Mouse (Mus musculus): ENCODE data around the gene Smyd3. TPM values are rescaled to one million over a fixed set of nuclear protein-coding genes. Genes with fewer than 3 reads are reported as not detected.
A peak's percentile ranks its signal among the peaks of the same experiment; 100 is the strongest.

Smyd3 gene
- polyA plus RNA-seq, 1 experiment from 2014 or later: 11.3 TPM

DNA sequence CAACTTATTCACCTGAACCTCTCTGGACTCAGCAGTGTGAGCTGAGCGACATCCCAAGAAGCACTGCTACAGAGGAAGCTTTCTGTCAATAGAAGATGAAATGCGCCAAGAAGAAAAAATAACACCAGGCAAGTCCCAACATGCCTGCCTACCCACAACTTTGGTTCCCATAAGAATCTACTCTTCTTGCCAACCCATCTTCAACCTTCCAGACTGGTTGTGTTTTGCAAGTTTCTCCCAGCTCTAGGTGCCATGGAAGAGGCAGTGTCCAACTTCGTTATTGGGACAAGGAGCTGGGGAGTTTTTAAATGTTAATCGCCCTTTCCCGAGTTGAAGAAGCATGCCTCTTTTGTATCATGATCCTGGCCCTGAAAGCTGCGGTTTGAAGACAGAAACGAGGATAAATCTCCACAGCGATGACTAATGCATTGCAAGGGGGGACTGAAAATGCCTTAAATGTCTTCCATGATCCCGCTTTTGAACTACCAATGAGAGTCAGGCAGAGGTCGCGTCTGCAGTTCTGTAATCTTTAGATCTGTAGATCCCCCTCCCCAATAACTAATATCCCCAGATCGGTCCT lies 376.7 kb downstream of the Smyd3 start:
- 76% methylated on average over 12 of the region's 12 CpGs for WGBS
- no peak for ATAC-seq (ENCODE audit: insufficient number of reproducible peaks, insufficient read depth, low FRiP score, low read depth)
- H3K27ac ChIP-seq (replicated peaks in 1 of 2; ENCODE audit: control insufficient read depth in 1 of 2, insufficient read depth in 1 of 2, low read depth in 2 of 2, low read length in 2 of 2): no peak overlapping the region

GRCm38 (mm10) chr1:179137145-179137477 lies 380.7 kb downstream of the Smyd3 start:
- Histone ChIP-seq H3K27ac (replicated peaks in 1 of 2; ENCODE audit: control insufficient read depth in 1 of 2, insufficient read depth in 1 of 2, low read depth in 2 of 2, low read length in 2 of 2) (peak overlapping the region; percentile 34 to 52; a peak in 3 of 4 replicates), H3K27me3 (ENCODE audit: control insufficient read depth, insufficient read depth, low read length) (no peaks in the 10 kb centered on the region), H3K36me3 (ENCODE audit: control insufficient read depth, insufficient read depth, low read length) (no peaks in the 10 kb centered on the region), H3K9ac (ENCODE audit: low read length) (no peak overlapping the region), H3K9me3 (ENCODE audit: control insufficient read depth, low read length) (peaks cover 6% of the 10 kb centered on the region; the same call in 1 of the 2 replicates), H3K4me1 (ENCODE audit: control insufficient read depth in 2 of 2, insufficient read depth in 2 of 2, low read length in 2 of 2) (peaks cover 8 to 9% of the 10 kb centered on the region in 2 experiments), H3K4me3 (ENCODE audit: control insufficient read depth in 1 of 2, insufficient read depth in 1 of 2, low read depth in 1 of 2, low read length in 2 of 2) (no peak overlapping the region), H3K4me2 (ENCODE audit: low read length) (peak overlapping the region; percentile 39)
- no peak for ATAC-seq (ENCODE audit: insufficient number of reproducible peaks, insufficient read depth, low FRiP score, low read depth)
- 41% methylated on average over 3 of the region's 3 CpGs for WGBS

More for the DNA sequence above, 376.7 kb downstream of the Smyd3 start:
- Histone ChIP-seq H3K9ac (ENCODE audit: low read length) (no peak overlapping the region), H3K4me3 (ENCODE audit: control insufficient read depth in 1 of 2, insufficient read depth in 1 of 2, low read depth in 1 of 2, low read length in 2 of 2) (no peak overlapping the region), H3K4me1 (ENCODE audit: control insufficient read depth in 2 of 2, insufficient read depth in 2 of 2, low read length in 2 of 2) (peaks cover 9 to 10% of the 10 kb centered on the region in 2 experiments), H3K9me3 (ENCODE audit: control insufficient read depth, low read length) (no peaks in the 10 kb centered on the region), H3K36me3 (ENCODE audit: control insufficient read depth, insufficient read depth, low read length) (no peaks in the 10 kb centered on the region), H3K4me2 (ENCODE audit: low read length) (no peak overlapping the region), H3K27me3 (ENCODE audit: control insufficient read depth, insufficient read depth, low read length) (no peaks in the 10 kb centered on the region)

GRCm38 (mm10) chr1:179136461-179137144 lies 381.2 kb downstream of the Smyd3 start:
- ATAC-seq (ENCODE audit: insufficient number of reproducible peaks, insufficient read depth, low FRiP score, low read depth): peak; percentile 54
- H3K4me1 ChIP-seq (ENCODE audit: control insufficient read depth in 2 of 2, insufficient read depth in 2 of 2, low read length in 2 of 2): peaks cover 8 to 9% of the 10 kb centered on the region in 2 experiments
- H3K9ac ChIP-seq (ENCODE audit: low read length): no peak overlapping the region
- peak overlapping the region; percentile 39 for H3K4me2 ChIP-seq (ENCODE audit: low read length)
- peak overlapping the region; percentile 34 to 52; a peak in 3 of 4 replicates for H3K27ac ChIP-seq (replicated peaks in 1 of 2; ENCODE audit: control insufficient read depth in 1 of 2, insufficient read depth in 1 of 2, low read depth in 2 of 2, low read length in 2 of 2)
- H3K36me3 ChIP-seq (ENCODE audit: control insufficient read depth, insufficient read depth, low read length): no peaks in the 10 kb centered on the region
- WGBS: 22% methylated on average over 14 of the region's 14 CpGs
- H3K27me3 ChIP-seq (ENCODE audit: control insufficient read depth, insufficient read depth, low read length): no peaks in the 10 kb centered on the region
- peaks cover 6% of the 10 kb centered on the region; the same call in 1 of the 2 replicates for H3K9me3 ChIP-seq (ENCODE audit: control insufficient read depth, low read length)
- H3K4me3 ChIP-seq (ENCODE audit: control insufficient read depth in 1 of 2, insufficient read depth in 1 of 2, low read depth in 1 of 2, low read length in 2 of 2): no peak overlapping the region

- H3K4me3 ChIP-seq (ENCODE audit: control insufficient read depth in 1 of 2, insufficient read depth in 1 of 2, low read depth in 1 of 2, low read length in 2 of 2): no peak overlapping the region
- WGBS: 89% methylated on average over 5 of the region's 5 CpGs
- H3K9ac ChIP-seq (ENCODE audit: low read length): no peak overlapping the region
- H3K9me3 ChIP-seq (ENCODE audit: control insufficient read depth, low read length): peaks cover 6% of the 10 kb centered on the region; the same call in 1 of the 2 replicates
- H3K4me2 ChIP-seq (ENCODE audit: low read length): no peak overlapping the region
- no peaks in the 10 kb centered on the region for H3K36me3 ChIP-seq (ENCODE audit: control insufficient read depth, insufficient read depth, low read length)
- ATAC-seq (ENCODE audit: insufficient number of reproducible peaks, insufficient read depth, low FRiP score, low read depth): no peak
- H3K4me1 ChIP-seq (ENCODE audit: control insufficient read depth in 2 of 2, insufficient read depth in 2 of 2, low read length in 2 of 2): 0 out of 4 replicates have a peak, but pooled peaks cover 0 to 2% of the 10 kb centered on the region in 2 experiments
- no peak overlapping the region for H3K27ac ChIP-seq (replicated peaks in 1 of 2; ENCODE audit: control insufficient read depth in 1 of 2, insufficient read depth in 1 of 2, low read depth in 2 of 2, low read length in 2 of 2)
- no peaks in the 10 kb centered on the region for H3K27me3 ChIP-seq (ENCODE audit: control insufficient read depth, insufficient read depth, low read length)
Observed at GRCm38 (mm10) chr1:179129995-179130394, 387.8 kb downstream of the Smyd3 start.

- H3K4me2 ChIP-seq (ENCODE audit: low read length): no peak overlapping the region
- H3K4me3 ChIP-seq (ENCODE audit: control insufficient read depth in 1 of 2, insufficient read depth in 1 of 2, low read depth in 1 of 2, low read length in 2 of 2): no peak overlapping the region
- ATAC-seq (ENCODE audit: insufficient number of reproducible peaks, insufficient read depth, low FRiP score, low read depth): no peak
- WGBS: 82% methylated on average over 3 of the region's 3 CpGs
- no peaks in the 10 kb centered on the region for H3K27me3 ChIP-seq (ENCODE audit: control insufficient read depth, insufficient read depth, low read length)
- no peaks in the 10 kb centered on the region for H3K9me3 ChIP-seq (ENCODE audit: control insufficient read depth, low read length)
- no peaks in the 10 kb centered on the region for H3K36me3 ChIP-seq (ENCODE audit: control insufficient read depth, insufficient read depth, low read length)
- H3K27ac ChIP-seq (replicated peaks in 1 of 2; ENCODE audit: control insufficient read depth in 1 of 2, insufficient read depth in 1 of 2, low read depth in 2 of 2, low read length in 2 of 2): no peak overlapping the region
- H3K4me1 ChIP-seq (ENCODE audit: control insufficient read depth in 2 of 2, insufficient read depth in 2 of 2, low read length in 2 of 2): 0 out of 4 replicates have a peak, but pooled peaks cover 0 to 2% of the 10 kb centered on the region in 2 experiments
- no peak overlapping the region for H3K9ac ChIP-seq (ENCODE audit: low read length)
Observed at GRCm38 (mm10) chr1:179126287-179126686, 391.6 kb downstream of the Smyd3 start.

DNA sequence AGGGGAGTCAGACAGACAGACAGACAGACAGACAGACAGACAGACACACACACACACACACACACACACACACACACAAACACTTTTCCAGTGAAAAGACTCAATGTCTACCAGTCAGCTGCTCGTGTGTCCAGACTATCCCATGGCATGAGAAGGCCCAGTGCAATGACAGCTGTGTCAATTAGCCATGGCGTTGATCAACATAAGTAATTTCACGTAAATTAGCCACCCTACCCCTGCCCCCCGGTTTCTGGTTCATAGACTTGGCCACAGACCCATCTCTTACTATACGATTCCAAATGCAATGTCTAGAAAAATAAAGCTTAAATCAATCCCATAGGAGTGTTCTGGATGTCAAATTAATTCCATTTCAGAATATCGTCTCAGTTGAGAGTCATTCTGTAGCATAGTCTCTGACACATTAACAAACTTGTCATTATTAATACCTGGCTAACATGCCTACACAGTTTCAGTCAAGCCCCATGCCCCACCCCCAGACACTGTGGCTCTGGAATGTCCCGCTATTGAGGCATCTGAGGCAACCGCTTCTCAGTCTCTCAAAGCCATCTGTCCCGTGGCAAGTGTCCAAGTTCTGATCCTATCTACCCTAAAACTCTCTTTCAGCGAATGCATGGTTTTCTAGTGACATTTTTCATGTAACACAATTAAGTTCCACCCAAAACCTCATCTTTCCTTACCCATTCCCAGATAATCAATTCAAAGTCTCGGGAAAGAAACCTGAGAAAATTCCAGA lies 395.2 kb downstream of the Smyd3 start:
- 64% methylated on average over 11 of the region's 11 CpGs for WGBS
- ATAC-seq (ENCODE audit: insufficient number of reproducible peaks, insufficient read depth, low FRiP score, low read depth): no peak

DNA sequence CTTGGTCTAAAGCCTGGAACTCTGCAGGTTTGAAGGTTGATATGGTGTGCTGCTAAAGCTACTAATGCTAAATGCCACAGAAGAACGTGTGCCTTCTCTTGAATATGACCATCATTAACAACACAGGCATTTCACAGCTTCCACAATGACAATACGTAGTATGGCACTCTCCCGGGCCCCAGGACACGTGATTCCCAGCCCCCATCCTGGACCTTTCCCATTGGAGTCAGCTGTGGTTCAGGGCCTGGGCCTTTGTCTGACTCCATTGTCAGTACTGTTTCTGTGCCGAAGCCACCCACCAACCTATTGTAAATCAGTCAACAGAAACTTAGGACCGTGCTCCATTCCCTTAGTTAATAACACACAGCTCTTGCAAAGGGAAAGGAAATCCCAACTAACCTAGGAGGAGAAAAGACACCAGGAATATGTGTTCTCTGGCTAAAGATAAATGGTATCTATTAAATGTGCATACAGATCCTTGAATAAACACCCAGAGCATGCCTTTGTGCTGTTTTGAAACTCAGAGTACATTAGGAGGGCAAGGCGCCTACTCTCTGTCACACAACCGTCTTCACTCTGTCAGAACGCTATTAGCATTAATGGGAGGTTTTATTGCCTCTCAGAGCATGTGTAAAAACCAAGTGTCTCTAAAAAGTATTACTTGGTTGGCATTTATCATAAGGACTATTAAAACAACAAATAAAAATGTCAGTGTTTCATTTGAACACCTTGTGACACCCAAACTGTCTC lies 397.4 kb downstream of the Smyd3 start:
- Histone ChIP-seq H3K36me3 (ENCODE audit: control insufficient read depth, insufficient read depth, low read length) (no peaks in the 10 kb centered on the region), H3K9me3 (ENCODE audit: control insufficient read depth, low read length) (no peaks in the 10 kb centered on the region), H3K27me3 (ENCODE audit: control insufficient read depth, insufficient read depth, low read length) (no peaks in the 10 kb centered on the region), H3K4me3 (ENCODE audit: control insufficient read depth in 1 of 2, insufficient read depth in 1 of 2, low read depth in 1 of 2, low read length in 2 of 2) (no peak overlapping the region), H3K4me1 (ENCODE audit: control insufficient read depth in 2 of 2, insufficient read depth in 2 of 2, low read length in 2 of 2) (peaks cover 10 to 12% of the 10 kb centered on the region in 2 experiments), H3K27ac (replicated peaks in 1 of 2; ENCODE audit: control insufficient read depth in 1 of 2, insufficient read depth in 1 of 2, low read depth in 2 of 2, low read length in 2 of 2) (no peak overlapping the region), H3K4me2 (ENCODE audit: low read length) (no peak overlapping the region), H3K9ac (ENCODE audit: low read length) (no peak overlapping the region)
- WGBS: 82% methylated on average over 9 of the region's 9 CpGs
- no peak for ATAC-seq (ENCODE audit: insufficient number of reproducible peaks, insufficient read depth, low FRiP score, low read depth)

More for the DNA sequence above, 395.2 kb downstream of the Smyd3 start:
- no peaks in the 10 kb centered on the region for H3K27me3 ChIP-seq (ENCODE audit: control insufficient read depth, insufficient read depth, low read length)
- H3K9me3 ChIP-seq (ENCODE audit: control insufficient read depth, low read length): no peaks in the 10 kb centered on the region
- no peak overlapping the region for H3K4me2 ChIP-seq (ENCODE audit: low read length)
- no peak overlapping the region for H3K4me3 ChIP-seq (ENCODE audit: control insufficient read depth in 1 of 2, insufficient read depth in 1 of 2, low read depth in 1 of 2, low read length in 2 of 2)
- H3K36me3 ChIP-seq (ENCODE audit: control insufficient read depth, insufficient read depth, low read length): no peaks in the 10 kb centered on the region
- no peak overlapping the region for H3K9ac ChIP-seq (ENCODE audit: low read length)
- H3K27ac ChIP-seq (replicated peaks in 1 of 2; ENCODE audit: control insufficient read depth in 1 of 2, insufficient read depth in 1 of 2, low read depth in 2 of 2, low read length in 2 of 2): no peak overlapping the region
- no peaks in the 10 kb centered on the region for H3K4me1 ChIP-seq (ENCODE audit: control insufficient read depth in 2 of 2, insufficient read depth in 2 of 2, low read length in 2 of 2)

Data from heart, embryonic 14.5 days (tissue).